Mouse (Mus musculus) testis, adult 2 months (tissue): ENCODE results near the gene Mypn.

Experiments used
- CTCF ChIP-seq: fragments of 200-500 bp; IDR thresholded peaks from 2 replicates; pipeline ENCODE4 v1.5.1; 2012; ENCODE audit warnings: low read depth, mild to moderate bottlenecking, inconsistent platforms, low read length, moderate library complexity; ENCODE audit not compliant: control insufficient read depth, insufficient read depth, insufficient replicate concordance
- POLR2A ChIP-seq: fragments of 200-500 bp; IDR thresholded peaks from 2 replicates; pipeline ENCODE4 v1.6.1; 2012; ENCODE audit warnings: low read depth, mild to moderate bottlenecking, inconsistent platforms, low read length, moderate library complexity; ENCODE audit not compliant: control insufficient read depth

- TF ChIP-seq CTCF (no peak), POLR2A (no peak)
These were observed 42.1 kb upstream of the Mypn start for GRCm38 (mm10) chr10:63245846-63246245.
